26 mouse cellular contexts compared by ENCODE assay signal in the genomic region with DNA sequence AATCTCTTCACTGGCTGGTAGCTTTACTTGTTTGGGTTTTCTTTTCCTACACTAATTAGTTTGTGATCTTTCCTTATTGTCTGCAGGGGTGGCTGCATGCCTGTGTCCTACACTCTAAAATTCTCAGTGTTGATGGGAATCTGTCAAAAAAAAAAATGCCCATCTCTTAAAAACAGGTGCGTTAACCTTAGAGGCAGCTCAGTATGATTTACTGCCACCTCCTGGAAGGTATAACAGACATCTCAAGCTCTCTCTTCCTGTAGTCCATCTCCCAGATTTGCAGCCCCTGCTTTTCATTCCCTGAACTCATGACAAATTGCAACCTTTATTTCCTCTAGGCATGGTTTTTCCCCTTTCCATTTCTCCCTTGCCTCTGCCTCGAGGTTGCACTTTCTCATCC. TPM values are rescaled to one million over a fixed set of nuclear protein-coding genes. Genes with fewer than 3 reads are reported as not detected.
DNase-seq lines count a peak whose midpoint lies in the region; ATAC-seq and TF ChIP-seq lines count a peak whose summit lies in the region.
"Had no signal": no experiment of that assay in that cellular context is flagged by ENCODE, and none has a peak within 500 bp of the region (broad histone marks: within the 10 kb centered on the region; RNA-seq: fewer than 3 reads in every experiment).

No protein-coding gene starts in this region.

- H3K27ac ChIP-seq in kidney, postnatal 0 days: no peak overlapping the region
- no peak overlapping the region for H3K27ac ChIP-seq in midbrain, postnatal 0 days (ENCODE audit: low read depth, low read length)
- no peak overlapping the region for H3K27ac ChIP-seq in midbrain, embryonic 14.5 days (replicated peaks; ENCODE audit: low read depth, low read length)
- H3K27ac ChIP-seq in stomach, postnatal 0 days (replicated peaks): no peak overlapping the region
- H3K27ac ChIP-seq: embryonic facial prominence, embryonic 10.5 days; embryonic facial prominence, embryonic 12.5 days; forebrain, embryonic 13.5 days; forebrain, embryonic 15.5 days had no signal

- H3K4me2 ChIP-seq in kidney, postnatal 0 days (ENCODE audit: low read length): no peak overlapping the region
- no peak overlapping the region for H3K4me2 ChIP-seq in midbrain, postnatal 0 days (ENCODE audit: low read depth, low read length, poor library complexity, severe bottlenecking)
- H3K4me2 ChIP-seq in midbrain, embryonic 14.5 days (ENCODE audit: low read length): no peak overlapping the region
- H3K4me2 ChIP-seq in stomach, postnatal 0 days (replicated peaks; ENCODE audit: low read depth): no peak overlapping the region
- H3K4me2 ChIP-seq: embryonic facial prominence, embryonic 12.5 days; forebrain, embryonic 13.5 days; forebrain, embryonic 15.5 days had no signal

- no peak for TF ChIP-seq EP300 in stomach, postnatal 0 days (optimal IDR thresholded peaks at IDR 0.05)

- DNase-seq in kidney, postnatal 0 days (ENCODE audit: low spot score): no peak
- DNase-seq in kidney, adult 9 months: no peak
- DNase-seq in midbrain, postnatal 0 days (ENCODE audit: low spot score): no peak
- DNase-seq in midbrain, embryonic 14.5 days: no peak
- no peak for DNase-seq in stomach, postnatal 0 days (ENCODE audit: low spot score)
- no peak for DNase-seq in urinary bladder, adult 18-20 months (ENCODE audit: low spot score in 2 of 2)
- DNase-seq: adrenal gland, adult 8-10 months; adrenal gland, postnatal 14 days; adrenal gland, postnatal 36 days; B cell, adult 2 months; cerebellum, adult 11-12 months; cerebellum, adult 2 months; cerebellum, adult 9-10 months; cerebellum, postnatal 10 days; cerebellum, postnatal 25 days; forebrain, postnatal 0 days had no signal

- no peaks in the 10 kb centered on the region for H3K27me3 ChIP-seq in kidney, postnatal 0 days (ENCODE audit: insufficient read depth, low read length)
- no peaks in the 10 kb centered on the region for H3K27me3 ChIP-seq in midbrain, postnatal 0 days (ENCODE audit: insufficient read depth, low read length)
- no peaks in the 10 kb centered on the region for H3K27me3 ChIP-seq in midbrain, embryonic 14.5 days (ENCODE audit: control insufficient read depth, insufficient read depth, low read length)
- no peaks in the 10 kb centered on the region for H3K27me3 ChIP-seq in stomach, postnatal 0 days (ENCODE audit: control insufficient read depth, insufficient read depth, low read length)
- H3K27me3 ChIP-seq: embryonic facial prominence, embryonic 12.5 days; forebrain, embryonic 13.5 days; forebrain, embryonic 15.5 days had no signal

- no peak overlapping the region for H3K4me3 ChIP-seq in kidney, postnatal 0 days (replicated peaks; ENCODE audit: low read depth, low read length)
- no peak overlapping the region for H3K4me3 ChIP-seq in midbrain, postnatal 0 days (ENCODE audit: low read depth, low read length)
- H3K4me3 ChIP-seq in midbrain, embryonic 14.5 days (replicated peaks; ENCODE audit: low read depth, low read length): no peak overlapping the region
- H3K4me3 ChIP-seq in stomach, postnatal 0 days (ENCODE audit: low read depth, low read length): no peak overlapping the region
- H3K4me3 ChIP-seq: embryonic facial prominence, embryonic 10.5 days; embryonic facial prominence, embryonic 12.5 days; forebrain, embryonic 13.5 days; forebrain, embryonic 15.5 days had no signal

- 44% methylated on average over 2 of the region's 2 CpGs for WGBS in kidney, postnatal 0 days
- WGBS in midbrain, postnatal 0 days: 67% methylated on average over 2 of the region's 2 CpGs
- 71% methylated on average over 2 of the region's 2 CpGs for WGBS in midbrain, embryonic 14.5 days
- WGBS in stomach, postnatal 0 days: 27% methylated on average over 2 of the region's 2 CpGs

- ATAC-seq in kidney, postnatal 0 days (replicated peaks; ENCODE audit: low FRiP score, low read depth): no peak
- ATAC-seq in midbrain, postnatal 0 days (ENCODE audit: low FRiP score): no peak
- no peak for ATAC-seq in midbrain, embryonic 14.5 days (ENCODE audit: low FRiP score, low TSS enrichment)
- ATAC-seq in stomach, postnatal 0 days (ENCODE audit: low FRiP score, low TSS enrichment): no peak
- ATAC-seq: activated CD4-positive, CD25-positive, alpha-beta regulatory T cell, adult 4 months; CD4-positive, CD25-positive, alpha-beta regulatory T cell, adult 4 months; forebrain, embryonic 13.5 days; forebrain, embryonic 15.5 days; forebrain, postnatal 0 days had no signal

- H3K9me3 ChIP-seq in kidney, postnatal 0 days (replicated peaks; ENCODE audit: low read length): no peaks in the 10 kb centered on the region
- H3K9me3 ChIP-seq in midbrain, postnatal 0 days (ENCODE audit: low read length): no peaks in the 10 kb centered on the region
- H3K9me3 ChIP-seq in midbrain, embryonic 14.5 days (ENCODE audit: control insufficient read depth, low read length): no peaks in the 10 kb centered on the region
- no peaks in the 10 kb centered on the region for H3K9me3 ChIP-seq in stomach, postnatal 0 days (ENCODE audit: control insufficient read depth, low read length)
- H3K9me3 ChIP-seq: embryonic facial prominence, embryonic 10.5 days; embryonic facial prominence, embryonic 12.5 days; forebrain, embryonic 13.5 days; forebrain, embryonic 15.5 days had no signal

- H3K9ac ChIP-seq in kidney, postnatal 0 days (ENCODE audit: low read depth, low read length): no peak overlapping the region
- H3K9ac ChIP-seq in midbrain, postnatal 0 days (replicated peaks; ENCODE audit: low read length, poor library complexity, severe bottlenecking): no peak overlapping the region
- H3K9ac ChIP-seq in midbrain, embryonic 14.5 days (replicated peaks; ENCODE audit: low read length): no peak overlapping the region
- H3K9ac ChIP-seq in stomach, postnatal 0 days (ENCODE audit: low read length): no peak overlapping the region
- H3K9ac ChIP-seq: embryonic facial prominence, embryonic 12.5 days; forebrain, embryonic 13.5 days; forebrain, embryonic 15.5 days; forebrain, postnatal 0 days had no signal

- 0 out of 2 replicates have a peak, but pooled peaks have one; percentile 7 for TF ChIP-seq CTCF in kidney, postnatal 0 days (IDR thresholded peaks at IDR 0.05; ENCODE audit: low read depth)
- peak; percentile 29; the same call in 1 of the 2 replicates for TF ChIP-seq CTCF in midbrain, postnatal 0 days (IDR thresholded peaks at IDR 0.05)
- TF ChIP-seq CTCF in stomach, postnatal 0 days (IDR thresholded peaks at IDR 0.05; ENCODE audit: low read depth): peak; percentile 34; the same call in 1 of the 2 replicates

- no peaks in the 10 kb centered on the region for H3K36me3 ChIP-seq in kidney, postnatal 0 days (ENCODE audit: insufficient read depth, low read length)
- no peaks in the 10 kb centered on the region for H3K36me3 ChIP-seq in midbrain, postnatal 0 days (ENCODE audit: insufficient read depth, low read length)
- H3K36me3 ChIP-seq in midbrain, embryonic 14.5 days (ENCODE audit: control insufficient read depth, insufficient read depth, low read length): no peaks in the 10 kb centered on the region
- no peaks in the 10 kb centered on the region for H3K36me3 ChIP-seq in stomach, postnatal 0 days (ENCODE audit: control insufficient read depth, insufficient read depth, low read length)
- H3K36me3 ChIP-seq: embryonic facial prominence, embryonic 10.5 days; embryonic facial prominence, embryonic 12.5 days; forebrain, embryonic 15.5 days had no signal

- H3K4me1 ChIP-seq in kidney, postnatal 0 days (replicated peaks; ENCODE audit: insufficient read depth, low read length): no peaks in the 10 kb centered on the region
- no peaks in the 10 kb centered on the region for H3K4me1 ChIP-seq in midbrain, postnatal 0 days (ENCODE audit: insufficient read depth, low read length)
- H3K4me1 ChIP-seq in midbrain, embryonic 14.5 days (ENCODE audit: control insufficient read depth, insufficient read depth, low read length): no peaks in the 10 kb centered on the region
- H3K4me1 ChIP-seq in stomach, postnatal 0 days (replicated peaks; ENCODE audit: control insufficient read depth, insufficient read depth): no peaks in the 10 kb centered on the region
- H3K4me1 ChIP-seq: embryonic facial prominence, embryonic 10.5 days; embryonic facial prominence, embryonic 12.5 days; forebrain, embryonic 13.5 days; forebrain, embryonic 15.5 days had no signal

RNA-seq across cellular contexts. Expression of a gene that starts 14.1 kb away (rescaled TPM):
- polyA plus RNA-seq in kidney, postnatal 0 days (2015; fragmentation: Nextera tagmentation; extraction: Ambion mirVana): 31.0 and 32.0 TPM in 2 replicates
- total RNA-seq in midbrain, postnatal 0 days (2014; rRNA removed): 47.1 and 69.0 TPM in 2 replicates
- 25.1 and 29.6 TPM in 2 replicates for polyA plus RNA-seq in midbrain, postnatal 0 days (2015; fragmentation: Nextera tagmentation; extraction: Ambion mirVana)
- polyA plus RNA-seq in midbrain, embryonic 14.5 days (2014; fragmentation: Nextera tagmentation; extraction: Ambion mirVana): 44.4 and 50.1 TPM in 2 replicates
- polyA plus RNA-seq in stomach, postnatal 0 days (2015; fragmentation: Nextera tagmentation; extraction: Ambion mirVana): 17.8 and 18.4 TPM in 2 replicates

RNA-seq across cellular contexts. Expression of a gene that starts 44.3 kb away (rescaled TPM):
- polyA plus RNA-seq in kidney, postnatal 0 days (2015; fragmentation: Nextera tagmentation; extraction: Ambion mirVana): 0.08 TPM in 1 of 2 replicates, not detected in the other
- total RNA-seq in midbrain, postnatal 0 days (2014; rRNA removed): 0.28 TPM in 1 of 2 replicates, not detected in the other
- not detected in 2 replicates for polyA plus RNA-seq in midbrain, postnatal 0 days (2015; fragmentation: Nextera tagmentation; extraction: Ambion mirVana)
- polyA plus RNA-seq in midbrain, embryonic 14.5 days (2014; fragmentation: Nextera tagmentation; extraction: Ambion mirVana): not detected in 2 replicates
- polyA plus RNA-seq in stomach, postnatal 0 days (2015; fragmentation: Nextera tagmentation; extraction: Ambion mirVana): 1.4 TPM in 2 replicates
- total RNA-seq: adrenal gland, adult 18-20 months; adrenal gland, adult 8-10 months; adrenal gland, postnatal 14 days; adrenal gland, postnatal 36 days; MEL had no signal
- polyA plus RNA-seq: cerebellum, adult 2 months; cortical plate, adult 2 months; embryonic facial prominence, embryonic 10.5 days; embryonic facial prominence, embryonic 12.5 days; forebrain, embryonic 11.5 days; forebrain, embryonic 13.5 days; forebrain, embryonic 15.5 days; forebrain, postnatal 0 days had no signal
